Mouse (Mus musculus) gastrocnemius, adult 8-10 months (tissue): ENCODE data around the gene Arfgef3. TPM values are rescaled to one million over a fixed set of nuclear protein-coding genes. Genes with fewer than 3 reads are reported as not detected.
A peak's percentile ranks its signal among the peaks of the same experiment; 100 is the strongest.
"Not testable (repeated sequence)": the region's sequence is repeated elsewhere in the genome, so short reads cannot be mapped to it uniquely, and the experiment has no call there.

ENCODE experiments used
- DNase-seq, 2 experiments: peaks; one replicate each; pipeline ENCODE4 v3.0.0; 2022; ENCODE audit warnings: low spot score in 2 of 2
- total RNA-seq, 4 experiments: library from RNA; stranded (reverse); gene quantifications; 2 replicates each; pipeline ENCODE4 v1.2.4; 2022

Arfgef3 gene
- total RNA-seq, 4 experiments from 2014 or later = 0.10 to 0.31 (median 0.13) TPM

GRCm38 (mm10) chr10:18681385-18681954 lies 62.3 kb downstream of the Arfgef3 start:
- DNase-seq = no peak

GRCm38 (mm10) chr10:18680661-18681384 lies 62.9 kb downstream of the Arfgef3 start:
- no peak for DNase-seq

- DNase-seq = no peak
These were observed 64.9 kb downstream of the Arfgef3 start for GRCm38 (mm10) chr10:18678836-18679235.

GRCm38 (mm10) chr10:18664794-18665193 lies 79.0 kb downstream of the Arfgef3 start:
- no peak for DNase-seq

GRCm38 (mm10) chr10:18664016-18664415 lies 79.7 kb downstream of the Arfgef3 start:
- no peak for DNase-seq

GRCm38 (mm10) chr10:18661606-18662220 lies 82.0 kb downstream of the Arfgef3 start:
- DNase-seq = no peak

GRCm38 (mm10) chr10:18660998-18661397 lies 82.8 kb downstream of the Arfgef3 start:
- DNase-seq = no peak

GRCm38 (mm10) chr10:18657588-18657987 lies 86.2 kb downstream of the Arfgef3 start:
- no peak for DNase-seq

GRCm38 (mm10) chr10:18647069-18647468 lies 96.7 kb downstream of the Arfgef3 start:
- DNase-seq = no peak

GRCm38 (mm10) chr10:18646035-18646434 lies 97.7 kb downstream of the Arfgef3 start:
- DNase-seq = no peak

- no peak for DNase-seq
These were observed 99.4 kb downstream of the Arfgef3 start for GRCm38 (mm10) chr10:18644346-18644745.

GRCm38 (mm10) chr10:18643506-18643905 lies 100.2 kb downstream of the Arfgef3 start:
- DNase-seq = no peak

- DNase-seq = no peak
These were observed 100.9 kb downstream of the Arfgef3 start for GRCm38 (mm10) chr10:18642854-18643253.

GRCm38 (mm10) chr10:18640596-18640995 lies 103.2 kb downstream of the Arfgef3 start:
- DNase-seq = no peak

GRCm38 (mm10) chr10:18635450-18635849 lies 108.3 kb downstream of the Arfgef3 start:
- no peak for DNase-seq

- DNase-seq = no peak
These were observed 109.3 kb downstream of the Arfgef3 start for GRCm38 (mm10) chr10:18634405-18634985.

GRCm38 (mm10) chr10:18630498-18630897 lies 113.3 kb downstream of the Arfgef3 start:
- DNase-seq = no peak

GRCm38 (mm10) chr10:18627530-18627929 lies 116.2 kb downstream of the Arfgef3 start:
- DNase-seq = no peak

GRCm38 (mm10) chr10:18612796-18613195 lies 131.0 kb downstream of the Arfgef3 start:
- no peak for DNase-seq

- DNase-seq = not testable (repeated sequence)
These were observed 138.8 kb downstream of the Arfgef3 start for GRCm38 (mm10) chr10:18604827-18605535.

GRCm38 (mm10) chr10:18602030-18602429 lies 141.7 kb downstream of the Arfgef3 start:
- DNase-seq = peak; percentile 49 to 54

GRCm38 (mm10) chr10:18597601-18598000 lies 146.1 kb downstream of the Arfgef3 start:
- no peak for DNase-seq
